Mouse (Mus musculus): ENCODE data around the gene Hectd1. TPM values are rescaled to one million over a fixed set of nuclear protein-coding genes. Genes with fewer than 3 reads are reported as not detected.

Gene Hectd1
- polyA plus RNA-seq, 1 experiment from 2014 or later: 31.1 TPM

DNA sequence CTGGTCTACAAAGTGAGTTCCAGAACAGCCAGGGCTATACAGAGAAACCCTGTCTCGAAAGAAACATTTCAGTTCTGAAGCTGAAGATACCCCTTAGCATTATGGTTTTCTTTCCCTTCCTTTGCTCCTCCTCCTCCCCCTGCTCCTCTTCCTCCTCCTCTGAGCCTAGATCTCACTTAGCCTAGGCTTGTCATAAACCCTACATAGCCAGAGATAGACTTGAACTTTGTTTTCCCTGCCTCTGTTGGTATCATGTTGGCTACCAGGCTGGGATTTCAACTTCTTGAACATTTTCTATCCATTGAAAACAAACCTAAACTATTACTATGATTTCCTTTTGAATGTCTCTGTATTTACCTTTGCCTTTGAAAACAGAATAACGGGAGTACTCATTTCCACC, 26.5 kb upstream of the Hectd1 start:
- Histone ChIP-seq H3K9ac (no peak overlapping the region), H3K4me3 (replicated peaks) (no peak overlapping the region), H3K4me2 (replicated peaks) (no peak overlapping the region), H3K36me3 (no peaks in the 10 kb centered on the region), H3K9me3 (no peaks in the 10 kb centered on the region), H3K4me1 (replicated peaks) (no peaks in the 10 kb centered on the region), H3K27me3 (replicated peaks) (no peaks in the 10 kb centered on the region), H3K27ac (no peak overlapping the region)
- 89% methylated on average over 2 of the region's 2 CpGs for WGBS
- no peak for ATAC-seq

DNA sequence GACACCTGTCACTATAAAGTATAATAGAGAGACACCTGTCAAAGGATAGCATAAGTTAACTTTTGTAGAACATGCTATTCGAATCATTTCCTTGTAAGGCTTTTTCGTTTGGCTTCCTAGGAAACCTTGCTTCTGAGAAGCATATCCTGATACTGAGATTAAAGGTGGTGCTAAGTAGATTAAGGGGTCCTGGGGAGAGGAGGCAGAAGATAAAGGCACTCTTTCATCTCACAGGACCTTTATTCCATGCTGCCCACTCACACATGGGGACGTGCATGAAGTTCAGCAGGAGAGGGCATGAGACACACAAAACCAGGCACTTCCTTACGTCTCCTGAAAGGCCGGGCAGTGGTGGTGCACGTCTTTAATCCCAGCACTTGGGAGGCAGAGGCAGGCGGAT, 26.1 kb upstream of the Hectd1 start:
- Histone ChIP-seq H3K27me3 (replicated peaks) (no peaks in the 10 kb centered on the region), H3K9me3 (no peaks in the 10 kb centered on the region), H3K4me3 (replicated peaks) (no peak overlapping the region), H3K36me3 (no peaks in the 10 kb centered on the region), H3K4me1 (replicated peaks) (no peaks in the 10 kb centered on the region), H3K9ac (no peak overlapping the region), H3K4me2 (replicated peaks) (no peak overlapping the region), H3K27ac (no peak overlapping the region)
- ATAC-seq: no peak
- 77% methylated on average over 7 of the region's 7 CpGs for WGBS

DNA sequence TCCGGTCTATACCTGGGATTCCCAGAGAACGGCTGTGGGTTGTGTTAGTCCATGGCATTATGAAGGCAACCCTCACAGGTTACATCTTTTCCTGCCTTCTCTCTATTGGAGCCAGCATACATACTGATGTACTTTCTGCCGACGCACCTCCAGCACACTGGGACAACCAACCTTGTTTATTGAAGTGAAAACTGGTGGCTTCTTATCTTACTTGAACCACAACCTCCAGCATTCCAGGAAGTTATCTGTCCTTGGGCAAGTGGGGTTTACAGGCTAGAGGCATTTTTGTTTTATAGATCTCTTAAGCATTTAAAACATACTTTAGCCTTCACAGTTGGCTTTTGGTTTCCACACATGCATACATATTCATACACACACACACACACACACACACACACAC, 22.3 kb upstream of the Hectd1 start:
- H3K9me3 ChIP-seq: no peaks in the 10 kb centered on the region
- no peak overlapping the region for H3K4me2 ChIP-seq (replicated peaks)
- H3K27me3 ChIP-seq (replicated peaks): no peaks in the 10 kb centered on the region
- H3K4me3 ChIP-seq (replicated peaks): no peak overlapping the region
- H3K9ac ChIP-seq: no peak overlapping the region
- 76% methylated on average over 4 of the region's 4 CpGs for WGBS
- no peak overlapping the region for H3K27ac ChIP-seq
- peak; percentile 49; the same call in 1 of the 2 replicates for ATAC-seq
- no peaks in the 10 kb centered on the region for H3K36me3 ChIP-seq
- H3K4me1 ChIP-seq (replicated peaks): no peaks in the 10 kb centered on the region

DNA sequence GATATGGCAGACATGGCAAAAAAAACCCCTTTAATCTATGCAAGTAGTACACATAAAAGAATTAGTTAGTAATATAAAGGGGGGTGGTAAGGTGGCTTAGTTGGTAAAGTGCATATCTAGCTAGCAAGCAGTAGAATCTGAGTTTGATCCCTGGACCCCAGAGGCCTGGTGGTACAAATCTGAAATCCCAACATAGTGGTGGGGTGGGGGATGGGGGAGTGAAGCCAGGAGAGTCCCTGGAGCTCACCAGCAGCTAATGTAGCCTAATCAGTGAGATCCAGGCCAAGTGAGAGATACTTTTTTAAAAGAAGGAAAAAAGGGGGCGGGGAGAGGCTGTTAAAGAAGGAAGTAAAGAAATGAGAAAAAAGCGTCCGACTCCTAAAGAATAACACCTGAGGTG, 21.8 kb upstream of the Hectd1 start:
- Histone ChIP-seq H3K4me1 (replicated peaks) (no peaks in the 10 kb centered on the region), H3K9ac (no peak overlapping the region), H3K36me3 (no peaks in the 10 kb centered on the region), H3K4me3 (replicated peaks) (no peak overlapping the region), H3K9me3 (no peaks in the 10 kb centered on the region), H3K27ac (no peak overlapping the region), H3K4me2 (replicated peaks) (no peak overlapping the region), H3K27me3 (replicated peaks) (no peaks in the 10 kb centered on the region)
- WGBS: 84% methylated on average over 3 of the region's 3 CpGs
- no peak for ATAC-seq

DNA sequence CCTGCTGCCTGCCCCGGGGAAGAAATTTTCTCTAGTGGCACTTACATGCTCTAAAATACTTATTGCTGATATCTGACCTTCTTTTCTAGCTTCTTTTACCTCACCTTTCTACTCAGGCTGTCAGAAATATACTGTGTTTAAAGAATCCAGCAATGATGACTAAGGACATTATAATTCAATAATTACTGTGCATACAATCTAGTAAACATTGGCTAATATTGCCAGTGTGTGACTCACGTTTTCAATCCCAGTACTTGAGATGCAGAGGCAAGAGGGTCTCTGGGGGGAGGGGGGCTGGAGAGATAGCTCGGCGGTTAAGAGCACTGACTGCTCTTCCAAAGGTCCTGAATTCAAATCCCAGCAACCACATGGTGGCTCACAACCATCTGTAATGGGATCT, 21.0 kb upstream of the Hectd1 start:
- no peaks in the 10 kb centered on the region for H3K36me3 ChIP-seq
- 85% methylated on average over 4 of the region's 4 CpGs for WGBS
- H3K4me2 ChIP-seq (replicated peaks): no peak overlapping the region
- no peaks in the 10 kb centered on the region for H3K27me3 ChIP-seq (replicated peaks)
- no peak overlapping the region for H3K9ac ChIP-seq
- H3K9me3 ChIP-seq: no peaks in the 10 kb centered on the region
- no peak overlapping the region for H3K4me3 ChIP-seq (replicated peaks)
- H3K4me1 ChIP-seq (replicated peaks): no peaks in the 10 kb centered on the region
- H3K27ac ChIP-seq: no peak overlapping the region
- ATAC-seq: no peak

DNA sequence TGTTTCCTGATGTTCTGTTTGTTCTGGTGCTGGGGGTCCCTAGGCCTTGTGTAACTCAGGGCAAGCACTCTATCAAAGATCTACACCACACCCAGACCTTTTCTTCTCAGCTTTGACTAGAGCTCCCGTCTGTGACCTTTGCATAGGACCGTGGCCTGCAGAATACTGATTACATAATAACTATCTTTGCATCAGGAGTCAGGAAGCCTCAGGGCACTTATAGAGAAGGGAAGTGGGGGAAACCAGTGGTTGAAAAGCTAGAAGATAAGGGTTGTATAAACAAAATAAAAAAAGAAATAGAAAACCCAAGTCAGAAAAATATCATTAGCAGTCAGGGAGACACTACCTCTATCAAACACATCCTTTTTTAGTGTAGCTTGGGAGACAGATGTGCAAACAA, 20.6 kb upstream of the Hectd1 start:
- WGBS: 64% methylated on average over 2 of the region's 2 CpGs
- H3K9me3 ChIP-seq: no peaks in the 10 kb centered on the region
- no peak for ATAC-seq
- H3K9ac ChIP-seq: no peak overlapping the region
- no peaks in the 10 kb centered on the region for H3K27me3 ChIP-seq (replicated peaks)
- no peak overlapping the region for H3K4me2 ChIP-seq (replicated peaks)
- no peak overlapping the region for H3K27ac ChIP-seq
- H3K4me3 ChIP-seq (replicated peaks): no peak overlapping the region
- H3K4me1 ChIP-seq (replicated peaks): no peaks in the 10 kb centered on the region
- no peaks in the 10 kb centered on the region for H3K36me3 ChIP-seq

DNA sequence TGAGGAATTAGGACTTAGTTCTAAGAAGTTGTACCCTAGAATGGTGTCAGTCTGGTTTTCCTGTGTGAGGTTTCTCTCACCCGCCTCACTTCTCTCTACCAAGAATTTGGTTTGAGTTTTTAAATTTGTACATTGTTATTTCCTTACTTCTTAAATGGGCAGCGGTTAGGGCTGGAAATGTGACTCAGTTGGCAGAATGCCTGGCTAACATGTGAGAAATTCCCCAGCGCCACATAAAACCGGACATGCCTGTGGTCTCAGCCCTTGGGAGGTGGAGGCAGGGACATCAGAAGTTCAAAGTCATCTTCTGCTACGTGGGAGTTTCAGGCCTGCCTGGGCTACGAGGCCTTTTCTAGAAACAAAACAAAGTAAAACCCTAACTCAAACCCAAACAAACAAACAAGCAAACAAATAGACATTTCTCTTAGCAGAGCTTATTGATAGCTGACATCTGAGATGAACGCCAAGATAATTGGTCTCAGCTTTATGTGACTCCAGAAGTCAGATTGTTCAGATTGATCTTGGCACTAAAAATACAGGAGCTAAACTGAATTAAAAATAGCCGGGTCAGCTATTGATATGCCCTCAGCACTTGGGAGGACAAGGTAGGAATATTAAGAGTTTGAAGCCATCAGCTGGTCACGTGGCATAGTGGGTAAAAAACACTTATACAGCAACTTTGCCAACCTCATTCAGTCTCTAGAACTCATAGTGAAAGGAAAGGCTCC, 18.8 kb upstream of the Hectd1 start:
- WGBS: 84% methylated on average over 9 of the region's 9 CpGs
- H3K4me1 ChIP-seq (replicated peaks): peaks cover 9% of the 10 kb centered on the region; the same call in 1 of the 2 replicates
- no peak overlapping the region for H3K4me2 ChIP-seq (replicated peaks)
- no peaks in the 10 kb centered on the region for H3K36me3 ChIP-seq
- no peaks in the 10 kb centered on the region for H3K27me3 ChIP-seq (replicated peaks)
- no peak for ATAC-seq
- H3K9me3 ChIP-seq: no peaks in the 10 kb centered on the region
- H3K27ac ChIP-seq: no peak overlapping the region
- no peak overlapping the region for H3K9ac ChIP-seq
- H3K4me3 ChIP-seq (replicated peaks): no peak overlapping the region

DNA sequence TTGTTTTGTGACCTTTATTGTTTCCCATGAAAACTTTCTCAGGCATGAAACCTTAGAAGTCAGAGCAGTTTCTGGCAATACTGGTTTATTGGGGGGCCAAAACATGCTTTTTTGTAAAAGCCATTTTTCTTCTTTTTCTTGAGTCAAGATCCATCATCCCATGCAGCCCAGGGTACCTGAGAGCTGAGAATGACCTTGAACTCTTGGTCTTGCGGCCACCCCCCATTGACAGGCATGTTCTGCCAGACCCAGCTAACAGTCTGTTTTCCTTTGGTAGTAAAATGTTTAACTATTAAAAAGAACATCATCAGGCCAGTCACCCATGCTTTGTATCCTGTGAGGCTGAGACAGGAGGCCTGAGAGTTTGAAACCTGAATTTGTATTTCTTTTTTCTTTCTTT, 15.9 kb upstream of the Hectd1 start:
- ATAC-seq: peak; percentile 43
- no peaks in the 10 kb centered on the region for H3K36me3 ChIP-seq
- H3K4me2 ChIP-seq (replicated peaks): peak overlapping the region; percentile 61
- peaks cover 9% of the 10 kb centered on the region; the same call in 1 of the 2 replicates for H3K4me1 ChIP-seq (replicated peaks)
- no peak overlapping the region; the same call in 1 of the 2 replicates for H3K27ac ChIP-seq
- peak overlapping the region; percentile 53; the same call in 1 of the 2 replicates for H3K4me3 ChIP-seq (replicated peaks)
- no peak overlapping the region for H3K9ac ChIP-seq
- H3K27me3 ChIP-seq (replicated peaks): no peaks in the 10 kb centered on the region
- H3K9me3 ChIP-seq: no peaks in the 10 kb centered on the region
- 29% methylated on average over 1 of the region's 1 CpGs for WGBS

DNA sequence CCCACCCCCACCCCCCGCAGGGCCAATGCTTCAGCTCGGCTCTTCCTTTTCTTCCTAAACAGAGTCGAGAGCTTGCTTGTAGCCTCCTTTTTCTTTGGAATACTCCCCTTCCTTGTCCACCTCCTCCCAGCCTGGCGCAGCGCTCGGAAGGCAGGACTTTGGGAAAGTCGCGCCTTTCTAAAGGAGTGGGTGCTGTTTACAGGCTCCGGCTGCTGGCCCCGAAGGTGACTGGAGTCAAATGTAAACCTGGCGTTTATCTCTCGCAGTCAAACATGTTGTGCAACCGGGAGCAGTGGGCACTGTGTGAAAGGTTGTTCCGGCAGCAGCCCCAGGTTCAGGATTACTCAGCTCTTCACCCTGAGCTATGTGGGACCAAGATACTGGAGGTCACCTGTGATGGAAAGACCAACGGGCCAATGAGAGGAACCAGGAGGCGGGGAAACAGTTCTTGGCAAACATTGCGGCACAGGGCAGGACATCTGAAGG, 15.5 kb upstream of the Hectd1 start:
- Histone ChIP-seq H3K9ac (peak overlapping the region; percentile 52), H3K9me3 (no peaks in the 10 kb centered on the region), H3K27me3 (replicated peaks) (no peaks in the 10 kb centered on the region), H3K4me2 (replicated peaks) (peak overlapping the region; percentile 61), H3K4me1 (replicated peaks) (peaks cover 9% of the 10 kb centered on the region; the same call in 1 of the 2 replicates), H3K4me3 (replicated peaks) (peak overlapping the region; percentile 53), H3K36me3 (no peaks in the 10 kb centered on the region), H3K27ac (peak overlapping the region; percentile 87)
- peak; percentile 100 for ATAC-seq
- 1% methylated on average over 17 of the region's 17 CpGs for whole genome bisulfite sequencing

DNA sequence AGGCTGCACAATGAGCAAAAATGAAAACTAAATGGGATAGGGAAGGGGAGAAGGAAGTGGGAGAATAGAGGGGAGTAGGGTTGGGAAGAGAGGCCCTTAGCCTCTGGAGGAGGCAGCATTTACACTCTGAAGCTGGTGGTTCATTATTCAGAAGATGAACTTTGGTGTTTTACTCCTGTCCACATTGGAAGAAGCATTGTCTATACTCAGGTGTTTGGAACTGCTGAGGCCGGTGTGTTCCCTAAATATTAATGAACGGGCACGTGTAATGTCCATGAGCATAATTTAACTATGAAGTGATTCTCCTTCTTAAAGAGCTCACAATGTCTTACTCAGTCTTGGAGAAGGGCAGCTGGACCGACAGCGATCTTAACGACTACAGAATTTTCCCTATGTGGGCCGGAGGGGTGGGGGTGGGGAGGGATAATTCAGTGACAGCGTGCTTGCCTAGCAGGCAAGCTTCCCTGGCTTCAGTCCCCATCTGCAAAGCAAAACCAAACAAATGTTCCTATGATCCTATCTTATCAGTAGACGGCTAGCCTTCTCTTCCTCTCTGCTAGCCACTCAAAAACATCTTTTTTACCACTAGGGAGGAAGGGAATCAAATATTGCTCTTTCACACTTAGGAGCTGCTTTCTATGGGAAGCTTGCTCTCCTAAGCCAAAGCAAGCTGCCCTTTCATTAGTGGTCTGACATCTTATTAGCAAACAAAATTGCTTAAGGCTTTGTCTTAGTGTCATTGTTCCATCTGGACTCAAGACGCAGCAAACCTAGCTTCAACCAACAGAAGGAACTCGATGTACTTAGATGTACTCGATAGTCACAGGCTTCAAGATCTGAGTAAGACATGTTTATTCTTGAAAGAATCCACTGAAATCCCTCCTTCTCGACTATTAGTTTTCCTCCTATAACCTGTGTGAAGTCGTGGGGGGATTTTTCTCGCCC, 14.5 kb upstream of the Hectd1 start:
- no peak overlapping the region for H3K9ac ChIP-seq
- 29% methylated on average over 15 of the region's 15 CpGs for WGBS

DNA sequence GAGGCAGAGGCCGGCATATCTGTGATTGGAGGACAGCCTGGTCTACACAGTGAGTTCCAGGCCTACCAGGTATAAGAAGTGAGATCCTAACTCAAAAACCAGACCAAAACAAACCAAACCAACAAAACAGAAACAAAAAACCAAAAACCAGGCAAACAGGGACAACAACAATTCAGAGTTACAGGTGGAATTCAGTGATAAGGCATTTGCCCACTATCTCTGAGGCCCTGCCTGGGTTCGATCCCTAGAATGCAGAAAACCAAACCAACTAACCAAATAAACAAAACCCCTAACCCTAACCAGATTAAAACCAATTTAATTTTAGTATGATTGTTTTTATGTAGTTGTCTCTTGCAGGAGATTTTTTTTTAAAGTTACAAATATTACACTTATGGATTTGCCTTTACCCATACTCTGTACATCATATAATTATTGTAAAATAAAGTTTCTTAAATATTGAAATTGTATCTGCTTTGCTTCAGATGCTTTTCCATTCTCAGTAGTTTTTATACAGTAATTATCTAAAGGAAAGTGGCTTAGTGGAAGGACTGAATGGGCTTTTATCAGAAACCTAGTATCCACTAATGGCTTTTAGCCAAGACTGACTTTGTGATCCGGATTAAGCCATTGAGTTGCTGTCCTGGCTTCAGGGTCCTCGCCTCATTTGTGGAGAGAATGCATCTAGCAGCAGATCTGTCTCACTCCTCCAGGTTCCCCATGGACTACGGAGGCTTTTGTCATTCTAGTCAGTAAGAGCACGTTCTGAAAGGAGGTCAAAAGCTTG, 12.9 kb upstream of the Hectd1 start:
- Histone ChIP-seq H3K4me2 (replicated peaks) (no peak overlapping the region), H3K36me3 (no peaks in the 10 kb centered on the region), H3K9ac (no peak overlapping the region), H3K27me3 (replicated peaks) (no peaks in the 10 kb centered on the region), H3K9me3 (no peaks in the 10 kb centered on the region), H3K4me1 (replicated peaks) (peaks cover 9% of the 10 kb centered on the region; the same call in 1 of the 2 replicates), H3K4me3 (replicated peaks) (no peak overlapping the region), H3K27ac (no peak overlapping the region)
- 76% methylated on average over 6 of the region's 6 CpGs for WGBS
- ATAC-seq: no peak

More for the DNA sequence above, 14.5 kb upstream of the Hectd1 start:
- H3K27me3 ChIP-seq (replicated peaks): no peaks in the 10 kb centered on the region
- H3K27ac ChIP-seq: peak overlapping the region; percentile 87; the same call in 1 of the 2 replicates
- H3K4me2 ChIP-seq (replicated peaks): peak overlapping the region; percentile 61
- H3K9me3 ChIP-seq: no peaks in the 10 kb centered on the region
- peaks cover 9% of the 10 kb centered on the region; the same call in 1 of the 2 replicates for H3K4me1 ChIP-seq (replicated peaks)
- no peaks in the 10 kb centered on the region for H3K36me3 ChIP-seq
- H3K4me3 ChIP-seq (replicated peaks): peak overlapping the region; percentile 53; the same call in 1 of the 2 replicates
- no peak for ATAC-seq

DNA sequence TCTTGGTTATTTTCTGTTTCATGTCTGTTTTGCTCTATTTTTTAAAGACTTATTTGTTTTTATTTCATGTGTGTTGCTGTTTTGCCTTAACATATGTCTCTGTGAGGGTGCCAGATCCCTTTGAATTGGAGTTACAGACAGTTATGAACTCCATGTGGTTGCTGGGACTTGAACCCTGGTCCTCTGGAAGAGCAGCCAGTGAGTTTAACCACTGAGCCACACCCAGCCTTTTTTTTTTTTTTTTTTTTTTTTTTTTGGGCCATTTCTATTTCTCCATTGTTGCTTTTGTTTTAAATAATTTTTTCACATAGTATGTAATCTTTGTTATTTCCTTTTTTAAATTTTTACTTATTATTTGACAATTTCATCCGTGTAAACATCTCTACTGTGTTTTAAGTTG, 10.5 kb upstream of the Hectd1 start:
- no peak overlapping the region for H3K9ac ChIP-seq
- no peaks in the 10 kb centered on the region for H3K36me3 ChIP-seq
- no peak overlapping the region for H3K4me2 ChIP-seq (replicated peaks)
- H3K27ac ChIP-seq: no peak overlapping the region
- H3K9me3 ChIP-seq: no peaks in the 10 kb centered on the region
- H3K27me3 ChIP-seq (replicated peaks): no peaks in the 10 kb centered on the region
- WGBS: 87% methylated on average over 1 of the region's 1 CpGs
- no peak overlapping the region for H3K4me3 ChIP-seq (replicated peaks)
- no peak for ATAC-seq
- H3K4me1 ChIP-seq (replicated peaks): peaks cover 9% of the 10 kb centered on the region; the same call in 1 of the 2 replicates
